Mouse (Mus musculus): ENCODE results near the gene 4930480E11Rik. TPM values are rescaled to one million over a fixed set of nuclear protein-coding genes. Genes with fewer than 3 reads are reported as not detected.
"Not testable (repeated sequence)": the region's sequence is repeated elsewhere in the genome, so short reads cannot be mapped to it uniquely, and the experiment has no call there.

4930480E11Rik gene
- total RNA-seq (2014; rRNA removed; ENCODE audit: low replicate concordance) (not detected in 2 replicates), polyA plus RNA-seq (2015; fragmentation: Nextera tagmentation; extraction: Ambion mirVana) (not detected in 2 replicates)

GRCm38 (mm10) chrX:78369343-78369742, at the start of gene 4930480E11Rik:
Gene 4930480E11Rik (plus strand): TSS chrX:78369643.
- no peak for ATAC-seq (ENCODE audit: insufficient read depth, low read depth)
- no peaks in the 10 kb centered on the region for H3K36me3 ChIP-seq (replicated peaks; ENCODE audit: control insufficient read depth, insufficient read depth, low read length)
- DNase-seq (ENCODE audit: low spot score), result no peak
- H3K27ac ChIP-seq (ENCODE audit: low read depth), result no peak within 1 kb of the TSS
- no peaks in the 10 kb centered on the region for H3K9me3 ChIP-seq (replicated peaks; ENCODE audit: control insufficient read depth, low read length)
- H3K4me3 ChIP-seq (ENCODE audit: low read depth, low read length), result no peak within 1 kb of the TSS
- 20% methylated on average over 1 of the region's 1 CpGs for WGBS
- H3K4me2 ChIP-seq (ENCODE audit: low read depth, low read length), result no peak within 1 kb of the TSS
- no peaks in the 10 kb centered on the region for H3K4me1 ChIP-seq (ENCODE audit: control insufficient read depth, insufficient read depth)
- H3K9ac ChIP-seq (replicated peaks; ENCODE audit: low read depth, low read length), result no peak within 1 kb of the TSS
- no peaks in the 10 kb centered on the region for H3K27me3 ChIP-seq (ENCODE audit: control insufficient read depth, insufficient read depth, low read length)
- TF ChIP-seq CTCF (IDR thresholded peaks at IDR 0.05; ENCODE audit: low read depth), result no peak

DNA sequence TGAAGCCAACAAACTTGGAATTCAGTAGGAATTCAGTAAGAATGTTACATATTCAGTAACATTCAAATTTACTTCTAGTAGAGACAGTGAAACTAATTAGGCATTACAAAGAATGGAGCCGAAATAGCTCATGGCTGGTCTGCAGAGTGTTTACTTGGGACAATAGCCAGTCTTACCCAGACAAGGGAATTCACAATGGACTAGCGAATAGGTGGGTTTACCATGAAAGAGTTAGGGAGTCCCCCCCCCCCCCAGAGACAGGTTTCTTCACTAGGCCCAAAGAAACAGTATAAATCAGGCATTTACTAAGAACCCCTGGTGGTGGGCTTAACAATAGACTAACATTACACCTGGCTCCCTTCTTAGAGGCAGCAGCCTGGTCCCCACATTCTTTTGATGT, 33.9 kb downstream of the 4930480E11Rik start:
- not testable (repeated sequence) for H3K4me2 ChIP-seq (ENCODE audit: low read depth, low read length); DNase-seq (ENCODE audit: low spot score); H3K9ac ChIP-seq (replicated peaks; ENCODE audit: low read depth, low read length); ATAC-seq (ENCODE audit: insufficient read depth, low read depth); H3K27me3 ChIP-seq (ENCODE audit: control insufficient read depth, insufficient read depth, low read length); H3K27ac ChIP-seq (ENCODE audit: low read depth); H3K4me1 ChIP-seq (ENCODE audit: control insufficient read depth, insufficient read depth); H3K36me3 ChIP-seq (replicated peaks; ENCODE audit: control insufficient read depth, insufficient read depth, low read length); H3K4me3 ChIP-seq (ENCODE audit: low read depth, low read length); H3K9me3 ChIP-seq (replicated peaks; ENCODE audit: control insufficient read depth, low read length)
- 54% methylated on average over 2 of the region's 2 CpGs for WGBS

Other genes starting within 250 kb of the 4930480E11Rik start
- gene Gm5938, start 244.2 kb upstream of the 4930480E11Rik start, total RNA-seq (2014; rRNA removed; ENCODE audit: low replicate concordance), result not detected in 2 replicates
- gene Gm5938, start 244.2 kb upstream of the 4930480E11Rik start, polyA plus RNA-seq (2015; fragmentation: Nextera tagmentation; extraction: Ambion mirVana), result not detected in 2 replicates
- gene Obp1b, start 182.9 kb upstream of the 4930480E11Rik start, total RNA-seq (2014; rRNA removed; ENCODE audit: low replicate concordance), result not detected in 2 replicates
- gene Obp1b, start 182.9 kb upstream of the 4930480E11Rik start, polyA plus RNA-seq (2015; fragmentation: Nextera tagmentation; extraction: Ambion mirVana), result not detected in 2 replicates
- gene Gm14743, start 123.7 kb upstream of the 4930480E11Rik start, total RNA-seq (2014; rRNA removed; ENCODE audit: low replicate concordance), result not detected in 2 replicates
- gene Gm14743, start 123.7 kb upstream of the 4930480E11Rik start, polyA plus RNA-seq (2015; fragmentation: Nextera tagmentation; extraction: Ambion mirVana), result not detected in 2 replicates
- gene Prrg1, start 214.3 kb downstream of the 4930480E11Rik start, total RNA-seq (2014; rRNA removed; ENCODE audit: low replicate concordance), result 3.0 and 3.4 TPM in 2 replicates
- 3.5 TPM in 2 replicates for gene Prrg1, start 214.3 kb downstream of the 4930480E11Rik start, polyA plus RNA-seq (2015; fragmentation: Nextera tagmentation; extraction: Ambion mirVana)